8 mouse cellular contexts compared by ENCODE assay signal in the genomic region with DNA sequence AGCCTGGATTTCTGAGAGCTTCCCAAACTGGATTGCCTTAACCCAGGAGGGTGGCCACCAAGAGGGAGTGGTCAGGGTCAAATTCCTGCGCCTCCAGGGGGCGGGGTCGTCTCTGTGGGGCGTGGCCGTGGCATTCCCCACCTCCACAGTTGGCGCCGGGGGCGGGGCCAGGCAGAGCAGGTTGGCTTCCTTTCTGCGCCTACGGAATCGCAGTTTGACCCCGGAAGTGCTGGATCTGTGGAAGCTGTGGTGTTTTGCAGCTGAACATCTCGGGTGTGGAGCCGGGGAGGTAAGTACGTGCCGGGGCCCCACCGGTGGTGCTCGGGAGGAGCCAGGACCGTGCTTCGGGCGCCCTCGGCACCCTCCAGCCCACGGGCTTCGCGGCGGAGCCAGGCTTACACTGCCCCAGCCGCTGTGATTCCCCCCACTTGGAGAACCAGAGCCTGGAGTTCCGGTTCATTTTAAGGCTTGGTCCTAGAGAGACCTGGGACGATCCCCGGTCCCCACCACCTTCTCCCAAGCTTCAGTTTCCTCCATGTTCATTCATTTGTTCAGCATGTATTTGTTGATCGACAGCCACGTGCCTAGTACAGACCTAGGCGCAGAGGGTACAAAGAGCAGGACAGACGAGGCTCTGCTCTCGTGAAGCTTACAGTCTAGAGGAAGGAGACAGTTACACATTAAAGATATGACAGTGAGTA. TPM values are rescaled to one million over a fixed set of nuclear protein-coding genes. Genes with fewer than 3 reads are reported as not detected.
DNase-seq lines count a peak whose midpoint lies in the region; ATAC-seq lines count a peak whose summit lies in the region.

TSS of gene Ascc2 (plus strand) at position 214 of the 701 bp plus-strand sequence.

- no peaks in the 10 kb centered on the region for H3K9me3 ChIP-seq in heart, embryonic 13.5 days
- H3K9me3 ChIP-seq in liver, embryonic 12.5 days (replicated peaks) = no peaks in the 10 kb centered on the region
- H3K9me3 ChIP-seq in stomach, embryonic 15.5 days = no peaks in the 10 kb centered on the region

- WGBS in heart, embryonic 13.5 days = under 1% methylated on average over 35 of the region's 35 CpGs
- under 1% methylated on average over 35 of the region's 35 CpGs for WGBS in liver, embryonic 12.5 days (ENCODE audit: insufficient replicate concordance)
- 0% methylated on average over 35 of the region's 35 CpGs for WGBS in stomach, embryonic 15.5 days

- peak within 1 kb of the TSS; percentile 87 for H3K4me3 ChIP-seq in heart, embryonic 13.5 days
- peak within 1 kb of the TSS; percentile 86 for H3K4me3 ChIP-seq in liver, embryonic 12.5 days
- peak within 1 kb of the TSS; percentile 83 for H3K4me3 ChIP-seq in stomach, embryonic 15.5 days (replicated peaks)

- H3K27ac ChIP-seq in heart, embryonic 13.5 days (replicated peaks) = peak within 1 kb of the TSS; percentile 75
- H3K27ac ChIP-seq in liver, embryonic 12.5 days = peak within 1 kb of the TSS; percentile 83
- H3K27ac ChIP-seq in stomach, embryonic 15.5 days = peak within 1 kb of the TSS; percentile 82

- peaks cover 18% of the 10 kb centered on the region for H3K36me3 ChIP-seq in heart, embryonic 13.5 days
- H3K36me3 ChIP-seq in liver, embryonic 12.5 days = peaks cover 27% of the 10 kb centered on the region
- H3K36me3 ChIP-seq in stomach, embryonic 15.5 days = no peaks in the 10 kb centered on the region

- peak within 1 kb of the TSS; percentile 87 for H3K9ac ChIP-seq in heart, embryonic 13.5 days
- peak within 1 kb of the TSS; percentile 82 for H3K9ac ChIP-seq in liver, embryonic 12.5 days
- peak within 1 kb of the TSS; percentile 42 for H3K9ac ChIP-seq in stomach, embryonic 15.5 days

- H3K4me1 ChIP-seq in heart, embryonic 13.5 days = peaks cover 23% of the 10 kb centered on the region
- H3K4me1 ChIP-seq in liver, embryonic 12.5 days = peaks cover 55% of the 10 kb centered on the region
- H3K4me1 ChIP-seq in stomach, embryonic 15.5 days = 0 out of 2 replicates have a peak, but pooled peaks cover 4% of the 10 kb centered on the region

- peak; percentile 95 for ATAC-seq in erythroid progenitor cell, adult 5-6 weeks (replicated peaks; ENCODE audit: low FRiP score, poor library complexity, severe bottlenecking)
- peak; percentile 85 for ATAC-seq in heart, embryonic 13.5 days (ENCODE audit: extremely low read depth, insufficient number of reproducible peaks, low FRiP score, low TSS enrichment)
- peak; percentile 89 for ATAC-seq in liver, embryonic 12.5 days
- peak; percentile 94 for ATAC-seq in stomach, embryonic 15.5 days (ENCODE audit: insufficient read depth, low FRiP score, low read depth)

- H3K27me3 ChIP-seq in heart, embryonic 13.5 days (replicated peaks) = no peaks in the 10 kb centered on the region
- H3K27me3 ChIP-seq in liver, embryonic 12.5 days (replicated peaks) = peaks cover 5% of the 10 kb centered on the region; the same call in 1 of the 2 replicates
- no peaks in the 10 kb centered on the region for H3K27me3 ChIP-seq in stomach, embryonic 15.5 days (replicated peaks)

- peak; percentile 88 for DNase-seq in CD4-positive helper T cell, adult 2 months (ENCODE audit: low read depth, low spot score)
- peak; percentile 57 for DNase-seq in brain, embryonic 18.5 days (ENCODE audit: low read depth, low spot score)
- peak; percentile 99 for DNase-seq in kidney, postnatal 10 days
- DNase-seq in natural killer cell, adult 2 months (ENCODE audit: low spot score in 2 of 2) = peak; percentile 84 to 88

- peak within 1 kb of the TSS; percentile 83 for H3K4me2 ChIP-seq in heart, embryonic 13.5 days
- H3K4me2 ChIP-seq in liver, embryonic 12.5 days = peak within 1 kb of the TSS; percentile 92
- H3K4me2 ChIP-seq in stomach, embryonic 15.5 days = peak within 1 kb of the TSS; percentile 73

RNA-seq across cellular contexts. Expression of gene Ascc2, which starts in this region (rescaled TPM):
- total RNA-seq in erythroid progenitor cell, adult 5-6 weeks (2015; ENCODE audit: low replicate concordance) = 9.0 and 12.2 TPM in 2 replicates
- 5.1 and 5.3 TPM in 2 replicates for total RNA-seq in erythroid progenitor cell, adult 5-6 weeks (2017; ENCODE audit: low replicate concordance)
- polyA plus RNA-seq in heart, embryonic 13.5 days (2015; fragmentation: Nextera tagmentation; extraction: Ambion mirVana) = 21.6 and 22.3 TPM in 2 replicates
- polyA plus RNA-seq in liver, embryonic 12.5 days (2016; fragmentation: Nextera tagmentation; extraction: Ambion mirVana) = 26.7 and 27.8 TPM in 2 replicates
- 31.5 and 36.5 TPM in 2 replicates for polyA plus RNA-seq in stomach, embryonic 15.5 days (2015; fragmentation: Nextera tagmentation; extraction: Ambion mirVana)

Comparison
In these comparisons a context has a peak if more than half of its experiments do, and no peak if none do; other contexts are left out.
1. Peak in every context shown above with its lines: DNase-seq, ATAC-seq, H3K4me3 ChIP-seq and H3K27ac ChIP-seq.